Mouse (Mus musculus) central nervous system, embryonic 14 days (tissue): Measurements from ENCODE around the gene Olfr1256. TPM values are rescaled to one million over a fixed set of nuclear protein-coding genes. Genes with fewer than 3 reads are reported as not detected.

ENCODE experiments used
- polyA plus RNA-seq: library from polyadenylated mRNA; depleted of rRNA; stranded (reverse); fragments of >200 nt; gene quantifications from 2 replicates; pipeline ENCODE4 v1.2.3, GENCODE M21; 2012; rRNA removed

Olfr1256 gene
- not detected in 2 replicates for polyA plus RNA-seq

GRCm38 (mm10) chr2:89841455-89841854, at the start of gene Olfr1256:
Gene Olfr1256, minus strand, starts transcription at chr2:89841555.

GRCm38 (mm10) chr2:89878137-89878536, 36.8 kb upstream of the Olfr1256 start, which contains the start of gene Olfr1257:
Gene Olfr1257, plus strand, starts transcription at chr2:89878437.

GRCm38 (mm10) chr2:89848105-89848504, 6.8 kb upstream of the Olfr1256 start, which contains the start of gene Olfr48:
Gene Olfr48, minus strand, starts transcription at chr2:89848205.

GRCm38 (mm10) chr2:89811751-89812150, 29.6 kb downstream of the Olfr1256 start, which contains the start of gene Olfr1255:
Gene Olfr1255, plus strand, starts transcription at chr2:89812051.

DNA sequence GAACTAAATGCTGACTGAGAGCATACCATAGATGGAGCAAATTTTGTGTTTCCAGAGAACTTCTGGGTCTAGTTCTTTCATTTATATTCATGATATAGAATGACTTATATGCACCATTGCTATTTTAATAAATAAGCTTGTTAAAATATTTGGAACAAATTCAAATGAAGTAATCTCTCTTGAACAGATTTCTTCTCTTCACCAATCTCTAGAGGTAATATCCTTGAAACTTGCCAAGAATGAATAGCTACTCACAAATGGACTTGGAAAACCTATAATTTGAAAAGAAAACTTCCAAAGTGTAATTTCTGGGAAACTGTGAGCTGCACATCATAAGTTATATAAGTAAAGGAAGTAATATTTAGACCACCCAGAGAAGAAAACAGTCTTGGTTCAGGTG, 47.8 kb downstream of the Olfr1256 start, which contains the start of gene Olfr1254:
Gene Olfr1254, minus strand, starts transcription at position 101 of the 400 bp plus-strand sequence.

Other genes starting within 250 kb of the Olfr1256 start
- gene Olfr1246, start 248.4 kb downstream of the Olfr1256 start, polyA plus RNA-seq, result not detected in 2 replicates
- gene Olfr1247, start 227.4 kb downstream of the Olfr1256 start, polyA plus RNA-seq, result not detected in 2 replicates
- gene Olfr1248, start 223.3 kb downstream of the Olfr1256 start, polyA plus RNA-seq, result not detected in 2 replicates
- not detected in 2 replicates for gene Olfr1249, start 206.6 kb downstream of the Olfr1256 start, polyA plus RNA-seq
- 0.01 TPM in 1 of 2 replicates, not detected in the other for gene Olfr1250, start 180.1 kb downstream of the Olfr1256 start, polyA plus RNA-seq
- not detected in 2 replicates for gene Olfr1251, start 169.6 kb downstream of the Olfr1256 start, polyA plus RNA-seq
- not detected in 2 replicates for gene Olfr1252, start 116.5 kb downstream of the Olfr1256 start, polyA plus RNA-seq
- gene Olfr1253, start 84.5 kb downstream of the Olfr1256 start, polyA plus RNA-seq, result not detected in 2 replicates
- not detected in 2 replicates for gene Olfr1254, start 47.9 kb downstream of the Olfr1256 start, polyA plus RNA-seq
- gene Olfr1255, start 29.5 kb downstream of the Olfr1256 start, polyA plus RNA-seq, result not detected in 2 replicates
- 0.06 TPM in 1 of 2 replicates, not detected in the other for gene Olfr48, start 6.7 kb upstream of the Olfr1256 start, polyA plus RNA-seq
- not detected in 2 replicates for gene Olfr1257, start 36.9 kb upstream of the Olfr1256 start, polyA plus RNA-seq
- gene Olfr1258, start 85.8 kb upstream of the Olfr1256 start, polyA plus RNA-seq, result not detected in 2 replicates
- not detected in 2 replicates for gene Olfr1259, start 107.1 kb upstream of the Olfr1256 start, polyA plus RNA-seq
- not detected in 2 replicates for gene Olfr1260, start 132.8 kb upstream of the Olfr1256 start, polyA plus RNA-seq
- not detected in 2 replicates for gene Olfr1261, start 149.7 kb upstream of the Olfr1256 start, polyA plus RNA-seq
- not detected in 2 replicates for gene Olfr1262, start 158.6 kb upstream of the Olfr1256 start, polyA plus RNA-seq
- not detected in 2 replicates for gene Olfr1263, start 170.6 kb upstream of the Olfr1256 start, polyA plus RNA-seq
- gene Olfr1264, start 184.0 kb upstream of the Olfr1256 start, polyA plus RNA-seq, result not detected in 2 replicates
- gene Olfr1265, start 193.8 kb upstream of the Olfr1256 start, polyA plus RNA-seq, result not detected in 2 replicates
- gene Olfr140, start 222.0 kb upstream of the Olfr1256 start, polyA plus RNA-seq, result not detected in 2 replicates